Mouse (Mus musculus) monocyte, adult 59 days (primary cell): ENCODE results near the gene Hnrnpc. TPM values are rescaled to one million over a fixed set of nuclear protein-coding genes. Genes with fewer than 3 reads are reported as not detected.

ENCODE experiments used
- total RNA-seq, 2 experiments: library from RNA; stranded (reverse); gene quantifications; one replicate each; pipeline ENCODE4 v1.2.4; 2023

Gene Hnrnpc
- 100 to 1,000 TPM; 268 to 272 TPM for total RNA-seq

GRCm38 (mm10) chr14:52103856-52104676 lies at the start of gene Hnrnpc:
Gene Hnrnpc, minus strand, starts transcription at chr14:52104028.

GRCm38 (mm10) chr14:52110346-52110745 lies 6.5 kb upstream of the Hnrnpc start, which contains the start of gene Rpgrip1:
Gene Rpgrip1, plus strand, starts transcription at chr14:52110704.

GRCm38 (mm10) chr14:52042359-52042758 lies 61.5 kb downstream of the Hnrnpc start, which contains the start of gene Olfr221:
Gene Olfr221, minus strand, starts transcription at chr14:52042459.

Other genes with a start within 250 kb of the Hnrnpc start
- 10 to 100 TPM; 33.4 to 42.7 TPM for gene Mettl17, start 219.2 kb downstream of the Hnrnpc start, total RNA-seq
- gene Slc39a2, start 211.1 kb downstream of the Hnrnpc start, total RNA-seq = under 1 TPM; 0.18 to 0.49 TPM
- gene Ndrg2, start 189.9 kb downstream of the Hnrnpc start, total RNA-seq = 1 to 10 TPM; 1.8 TPM
- not detected for gene Tppp2, start 185.6 kb downstream of the Hnrnpc start, total RNA-seq
- gene Rnase13, start 181.3 kb downstream of the Hnrnpc start, total RNA-seq = not detected
- gene Arhgef40, start 119.3 kb downstream of the Hnrnpc start, total RNA-seq = 1 to 10 TPM; 3.7 to 4.6 TPM
- gene Tmem253, start 88.4 kb downstream of the Hnrnpc start, total RNA-seq = not detected
- 10 to 100 TPM; 20.4 to 20.7 TPM for gene Zfp219, start 83.3 kb downstream of the Hnrnpc start, total RNA-seq
- gene Olfr221, start 61.6 kb downstream of the Hnrnpc start, total RNA-seq = not detected
- gene Rpgrip1, start 6.7 kb upstream of the Hnrnpc start, total RNA-seq = 1 to 10 TPM; 1.2 to 1.4 TPM
- 10 to 100 TPM; 54.3 to 57.0 TPM for gene Supt16, start 93.4 kb upstream of the Hnrnpc start, total RNA-seq
- 100 to 1,000 TPM; 135 to 144 TPM for gene Chd8, start 153.8 kb upstream of the Hnrnpc start, total RNA-seq
- gene Tox4, start 175.1 kb upstream of the Hnrnpc start, total RNA-seq = 100 to 1,000 TPM in 1 of 2 experiments, 10 to 100 TPM in 1; 89.5 to 107 TPM
- 1 to 10 TPM; 8.5 to 10.0 TPM for gene Rab2b, start 175.5 kb upstream of the Hnrnpc start, total RNA-seq
- gene Mettl3, start 201.1 kb upstream of the Hnrnpc start, total RNA-seq = 10 to 100 TPM; 38.2 to 51.9 TPM
- 1 to 10 TPM; 3.1 to 3.7 TPM for gene Sall2, start 224.7 kb upstream of the Hnrnpc start, total RNA-seq